8 mouse cellular contexts compared by ENCODE assay signal in the genomic region with DNA sequence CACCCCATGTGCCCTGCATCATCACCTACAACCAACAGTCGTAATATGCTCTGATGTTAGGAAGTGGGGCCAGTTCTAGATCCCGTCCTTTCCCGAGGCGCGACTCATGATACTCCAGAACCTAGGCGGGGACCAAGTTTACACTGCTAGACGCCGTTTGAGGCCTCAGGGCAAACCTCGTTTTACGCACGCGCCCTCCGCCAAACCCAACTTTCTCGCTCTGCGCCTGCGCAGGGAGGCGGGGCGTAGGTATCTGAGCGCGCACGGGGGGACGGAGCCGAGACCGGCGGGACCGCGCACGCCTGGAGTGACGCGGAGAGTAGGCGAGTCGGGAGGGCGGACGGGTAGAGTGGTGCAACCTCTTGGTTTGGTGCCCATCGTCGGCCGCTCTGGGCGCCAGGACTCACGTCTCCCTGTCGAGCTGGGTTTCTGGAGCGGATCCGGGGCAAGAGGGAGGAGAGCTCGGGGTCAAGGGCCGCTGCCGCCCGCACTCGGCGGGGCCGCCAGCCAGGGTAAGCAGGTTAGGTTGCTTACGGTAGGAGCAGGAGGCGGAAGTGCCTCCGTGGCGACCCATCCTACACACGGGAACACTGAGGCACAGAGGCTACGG. TPM values are rescaled to one million over a fixed set of nuclear protein-coding genes. Genes with fewer than 3 reads are reported as not detected.
A peak's percentile ranks its signal among the peaks of the same experiment; 100 is the strongest.
DNase-seq lines count a peak whose midpoint lies in the region; ATAC-seq and TF ChIP-seq lines count a peak whose summit lies in the region.

A gene (plus strand): TSS at position 457 of the 610 bp plus-strand sequence.

- H3K4me2 ChIP-seq in forebrain, embryonic 13.5 days: peak within 1 kb of the TSS; percentile 77
- peak within 1 kb of the TSS; percentile 88 for H3K4me2 ChIP-seq in liver, postnatal 0 days (ENCODE audit: low read depth, low read length)
- peak within 1 kb of the TSS; percentile 76 for H3K4me2 ChIP-seq in neural tube, embryonic 14.5 days (ENCODE audit: low read depth, low read length)

- TF ChIP-seq EP300 in ES-Bruce4 (IDR thresholded peaks at IDR 0.05; ENCODE audit: insufficient read depth, low read depth, low read length): peak; percentile 75; the same call in 1 of the 2 replicates
- TF ChIP-seq EP300 in liver, postnatal 0 days (IDR thresholded peaks at IDR 0.05; ENCODE audit: low read depth): no peak

- TF ChIP-seq CTCF in ES-Bruce4 (IDR thresholded peaks at IDR 0.05; ENCODE audit: low read depth, low read length): no peak
- no peak for TF ChIP-seq CTCF in liver, postnatal 0 days (IDR thresholded peaks at IDR 0.05; ENCODE audit: low read depth)

- H3K4me3 ChIP-seq in ES-Bruce4 (ENCODE audit: low read depth, low read length): peak within 1 kb of the TSS; percentile 96
- H3K4me3 ChIP-seq in forebrain, embryonic 13.5 days: peak within 1 kb of the TSS; percentile 98
- peak within 1 kb of the TSS; percentile 85 for H3K4me3 ChIP-seq in liver, postnatal 0 days (ENCODE audit: low read depth, low read length)
- H3K4me3 ChIP-seq in neural tube, embryonic 14.5 days (ENCODE audit: low read depth, low read length): peak within 1 kb of the TSS; percentile 90

- peak; percentile 85 for TF ChIP-seq POLR2A in ES-Bruce4 (IDR thresholded peaks at IDR 0.05; ENCODE audit: insufficient read depth, low read length)

- H3K4me1 ChIP-seq in ES-Bruce4 (ENCODE audit: control insufficient read depth, insufficient read depth, low read length): peaks cover 3% of the 10 kb centered on the region
- H3K4me1 ChIP-seq in forebrain, embryonic 13.5 days: peaks cover 38% of the 10 kb centered on the region
- peaks cover 18% of the 10 kb centered on the region for H3K4me1 ChIP-seq in liver, postnatal 0 days (ENCODE audit: insufficient read depth)
- peaks cover 16% of the 10 kb centered on the region for H3K4me1 ChIP-seq in neural tube, embryonic 14.5 days (ENCODE audit: control insufficient read depth, insufficient read depth, low read length)

- peak; percentile 100 for DNase-seq in heart, postnatal 10 days
- DNase-seq in large intestine, adult 2 months (ENCODE audit: low read depth, low spot score): peak; percentile 96
- peak; percentile 99 for DNase-seq in liver, postnatal 0 days
- peak; percentile 98 for DNase-seq in testis, postnatal 10 days (ENCODE audit: low spot score)

- peak within 1 kb of the TSS; percentile 95 for H3K27ac ChIP-seq in ES-Bruce4 (ENCODE audit: insufficient read depth, low read length)
- peak within 1 kb of the TSS; percentile 86 for H3K27ac ChIP-seq in forebrain, embryonic 13.5 days
- H3K27ac ChIP-seq in liver, postnatal 0 days (ENCODE audit: low read depth): peak within 1 kb of the TSS; percentile 98
- H3K27ac ChIP-seq in neural tube, embryonic 14.5 days (ENCODE audit: low read depth, low read length): peak within 1 kb of the TSS; percentile 82

- ATAC-seq in cerebellum, adult (ENCODE audit: insufficient number of reproducible peaks, low FRiP score, low TSS enrichment): peak; percentile 95
- ATAC-seq in forebrain, embryonic 13.5 days: peak; percentile 98
- ATAC-seq in liver, postnatal 0 days: peak; percentile 99
- peak; percentile 97 for ATAC-seq in neural tube, embryonic 14.5 days (ENCODE audit: low read depth)

- H3K27me3 ChIP-seq in ES-Bruce4 (ENCODE audit: control insufficient read depth, insufficient read depth, low read length, poor library complexity, severe bottlenecking): no peaks in the 10 kb centered on the region
- peaks cover 2% of the 10 kb centered on the region for H3K27me3 ChIP-seq in forebrain, embryonic 13.5 days
- H3K27me3 ChIP-seq in liver, postnatal 0 days (ENCODE audit: insufficient read depth, low read length): no peaks in the 10 kb centered on the region
- H3K27me3 ChIP-seq in neural tube, embryonic 14.5 days (ENCODE audit: control insufficient read depth, insufficient read depth, low read length): no peaks in the 10 kb centered on the region

- no peaks in the 10 kb centered on the region for H3K36me3 ChIP-seq in ES-Bruce4 (ENCODE audit: control insufficient read depth, insufficient read depth, low read length, poor library complexity, severe bottlenecking)
- H3K36me3 ChIP-seq in forebrain, embryonic 13.5 days (ENCODE audit: poor library complexity, severe bottlenecking): no peaks in the 10 kb centered on the region
- no peaks in the 10 kb centered on the region for H3K36me3 ChIP-seq in liver, postnatal 0 days (replicated peaks; ENCODE audit: insufficient read depth, low read length)
- H3K36me3 ChIP-seq in neural tube, embryonic 14.5 days (ENCODE audit: control insufficient read depth, insufficient read depth, low read length): no peaks in the 10 kb centered on the region

- H3K9ac ChIP-seq in ES-Bruce4 (ENCODE audit: low read depth, poor library complexity, severe bottlenecking): peak within 1 kb of the TSS; percentile 79
- H3K9ac ChIP-seq in forebrain, embryonic 13.5 days: peak within 1 kb of the TSS; percentile 93
- peak within 1 kb of the TSS; percentile 90 for H3K9ac ChIP-seq in liver, postnatal 0 days (replicated peaks)
- peak within 1 kb of the TSS; percentile 88 for H3K9ac ChIP-seq in neural tube, embryonic 14.5 days (replicated peaks; ENCODE audit: low read depth, low read length)

- under 1% methylated on average over 55 of the region's 55 CpGs for WGBS in forebrain, embryonic 13.5 days
- WGBS in large intestine, adult 2 months: under 1% methylated on average over 55 of the region's 55 CpGs
- 2% methylated on average over 55 of the region's 55 CpGs for WGBS in liver, postnatal 0 days (ENCODE audit: insufficient replicate concordance)
- under 1% methylated on average over 55 of the region's 55 CpGs for WGBS in neural tube, embryonic 14.5 days

- H3K9me3 ChIP-seq in ES-Bruce4 (replicated peaks; ENCODE audit: control insufficient read depth, insufficient read depth, low read length, poor library complexity, severe bottlenecking): no peaks in the 10 kb centered on the region
- no peaks in the 10 kb centered on the region for H3K9me3 ChIP-seq in forebrain, embryonic 13.5 days (replicated peaks)
- H3K9me3 ChIP-seq in liver, postnatal 0 days (ENCODE audit: low read length): no peaks in the 10 kb centered on the region
- H3K9me3 ChIP-seq in neural tube, embryonic 14.5 days (ENCODE audit: control insufficient read depth, low read length): no peaks in the 10 kb centered on the region

- intact Hi-C loops in heart, postnatal 10 days (cut with DNase I): loop anchor here (2.0 kb wide), 1 partner anchor 93 kb away; no protein-coding TSS in a partner anchor

RNA-seq across cellular contexts. Expression of the gene that starts here (rescaled TPM):
- polyA plus RNA-seq in ES-Bruce4 (2011; ENCODE audit: insufficient read depth, insufficient read length, low read depth, missing spikeins): 98.9 and 102 TPM in 2 replicates
- 124 and 129 TPM in 2 replicates for polyA plus RNA-seq in forebrain, embryonic 13.5 days (2015; fragmentation: Nextera tagmentation; extraction: Ambion mirVana)
- 10 to 100 TPM; 42.6 to 46.9 TPM for total RNA-seq in heart, postnatal 10 days (2021)
- polyA plus RNA-seq in large intestine, adult 2 months (2012; rRNA removed): 40.0 and 41.2 TPM in 2 replicates
- polyA plus RNA-seq in liver, postnatal 0 days (2015; fragmentation: Nextera tagmentation; extraction: Ambion mirVana): 24.3 and 26.2 TPM in 2 replicates
- polyA plus RNA-seq in neural tube, embryonic 14.5 days (2014; fragmentation: Nextera tagmentation; extraction: Ambion mirVana): 107 and 112 TPM in 2 replicates

Comparison
In these comparisons a context has a peak if more than half of its experiments do, and no peak if none do; other contexts are left out.
1. Peak in every context shown above with its lines: DNase-seq, ATAC-seq, H3K4me3 ChIP-seq and H3K27ac ChIP-seq.